Mouse (Mus musculus) granulocyte monocyte progenitor cell, adult 5-6 weeks (primary cell): Measurements from ENCODE around the gene Hdac9. TPM values are rescaled to one million over a fixed set of nuclear protein-coding genes. Genes with fewer than 3 reads are reported as not detected.
A peak's percentile ranks its signal among the peaks of the same experiment; 100 is the strongest.

Source experiments
- ATAC-seq: replicated peaks from 2 replicates; pipeline ENCODE4 v1.8.0; 2016; ENCODE audit warnings: mild to moderate bottlenecking, moderate TSS enrichment, inconsistent platforms; ENCODE audit not compliant: poor library complexity, severe bottlenecking
- total RNA-seq, 2 experiments: library from RNA; stranded (forward) in 1 of 2; stranded (reverse) in 1 of 2; fragments of 200-712, 200-1000 nt in 1 of 2; fragments of >200 nt in 1 of 2; fragmentation: Nextera tagmentation in 1 of 2; gene quantifications; 2 replicates each; pipeline ENCODE4 v1.2.3; 2014 to 2017

Hdac9 gene
- total RNA-seq, 2 experiments from 2014 or later, result 5.7 to 7.2 TPM

DNA sequence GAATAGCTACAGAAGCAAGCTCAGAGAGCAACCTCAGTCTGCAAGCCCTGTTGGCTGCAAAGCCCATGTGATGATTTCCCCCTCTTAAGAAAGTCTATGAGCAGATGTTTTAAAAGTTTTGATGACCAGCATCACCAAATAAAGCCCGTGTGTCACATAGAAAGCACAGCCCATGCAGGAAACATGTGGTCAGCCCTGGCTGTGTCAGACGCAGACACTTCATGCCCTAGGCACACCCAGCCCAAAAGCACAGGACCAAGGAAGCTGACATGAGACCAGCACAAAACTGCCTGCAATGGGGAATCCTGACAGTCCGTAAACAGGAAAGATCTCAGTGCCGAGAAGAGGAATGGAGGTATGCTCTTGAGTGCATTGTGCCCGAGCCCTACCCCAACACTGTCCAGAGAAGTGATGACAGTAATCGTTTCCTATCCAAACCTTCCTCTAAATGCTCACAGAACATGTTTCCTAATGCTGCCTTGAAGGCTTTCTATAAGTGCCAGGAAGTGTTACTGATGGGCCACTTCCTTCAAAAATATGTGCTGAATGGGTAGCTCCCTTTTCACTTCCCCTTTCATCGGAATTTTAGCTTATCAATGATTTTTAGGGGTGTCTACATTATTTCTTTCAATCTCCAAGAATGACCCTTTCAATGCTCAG, 193.9 kb downstream of the Hdac9 start:
- peak; percentile 92 for ATAC-seq

DNA sequence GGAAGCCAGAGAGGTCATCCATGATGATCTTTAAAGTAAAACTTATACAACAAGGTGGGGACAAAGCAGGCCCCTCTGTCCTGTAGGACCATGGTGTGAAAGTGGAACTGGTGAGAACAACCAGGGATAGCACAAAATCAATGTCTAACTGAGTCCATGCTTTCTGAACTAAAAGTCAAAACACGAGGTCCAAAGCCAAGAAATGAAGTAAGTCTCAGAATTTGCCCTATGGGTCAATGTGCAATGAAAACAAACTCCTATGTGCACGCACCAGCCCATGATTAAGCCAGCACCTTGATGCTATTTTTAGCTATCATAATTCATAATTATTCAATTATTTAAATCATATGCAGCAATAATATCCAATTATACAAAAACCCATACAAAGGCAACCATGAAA, 196.0 kb downstream of the Hdac9 start:
- ATAC-seq, result no peak

DNA sequence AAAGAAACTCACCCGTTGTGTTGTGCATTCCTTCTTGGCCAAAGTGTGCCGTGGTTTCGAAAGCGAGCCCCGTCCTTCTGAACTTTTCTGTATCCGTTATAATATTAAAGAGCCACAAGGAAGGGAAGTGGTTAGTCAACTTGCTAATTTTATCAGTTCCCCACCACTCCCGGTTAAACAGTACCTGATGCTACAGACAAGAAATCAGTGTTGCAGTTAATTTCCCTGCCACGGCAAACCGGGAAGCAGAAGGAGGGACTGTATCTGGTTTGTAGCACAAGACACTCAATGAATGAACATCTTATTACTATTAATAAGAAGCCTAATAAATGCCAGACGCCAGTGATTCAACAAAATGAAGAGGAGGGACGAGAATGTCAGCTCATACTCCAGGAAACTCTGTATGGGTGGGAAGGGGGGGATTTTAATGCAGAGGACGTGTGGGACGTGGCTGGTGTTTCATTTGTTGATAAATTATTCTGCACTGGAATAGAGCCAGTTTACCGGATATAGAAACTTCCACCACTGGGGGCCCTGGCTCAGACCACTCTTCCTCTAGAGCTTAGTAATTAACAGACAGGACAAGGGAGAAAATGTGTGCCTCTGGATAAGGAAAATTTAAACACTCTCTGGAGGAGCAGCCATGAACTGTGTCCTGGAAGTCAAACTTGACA, 202.5 kb downstream of the Hdac9 start:
- peak; percentile 87 for ATAC-seq

DNA sequence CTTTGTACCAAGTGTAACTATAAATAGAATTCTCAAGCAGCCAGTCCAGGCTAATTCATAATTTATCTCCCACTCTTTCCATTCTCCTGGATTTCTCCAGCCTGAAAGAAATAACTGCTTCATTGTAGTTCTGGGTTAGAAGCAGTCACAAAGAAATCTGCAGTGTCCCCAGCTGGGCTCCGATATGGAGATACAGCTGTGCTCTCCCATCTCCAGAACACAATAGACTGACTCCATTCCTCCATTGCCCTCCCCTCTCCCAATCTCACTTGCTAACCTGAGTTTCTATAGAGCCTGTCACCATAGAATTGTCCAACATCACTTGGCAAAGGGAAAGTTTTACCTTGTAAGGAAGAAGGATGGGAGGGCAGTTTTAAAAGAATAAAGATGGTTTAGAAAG, 218.9 kb downstream of the Hdac9 start:
- ATAC-seq, result no peak

DNA sequence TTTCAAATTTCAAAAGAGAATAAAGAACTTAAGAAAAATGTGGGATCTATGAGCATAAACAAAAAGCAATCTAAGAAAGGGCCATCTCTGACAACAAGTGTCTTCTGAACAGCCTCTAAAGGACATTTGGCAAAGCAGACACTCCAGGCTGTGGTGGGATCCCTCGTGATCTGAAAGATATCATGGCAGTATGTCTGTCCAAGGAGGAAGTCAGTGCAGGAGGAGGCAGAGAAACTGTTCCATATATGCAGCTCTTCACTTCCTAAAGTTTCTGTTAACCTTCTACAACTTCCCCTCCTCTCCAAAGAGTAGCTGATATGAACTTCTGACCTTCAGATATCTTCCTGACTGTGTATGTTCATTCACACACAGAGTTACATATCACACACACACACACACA, 220.2 kb downstream of the Hdac9 start:
- peak; percentile 88 for ATAC-seq

DNA sequence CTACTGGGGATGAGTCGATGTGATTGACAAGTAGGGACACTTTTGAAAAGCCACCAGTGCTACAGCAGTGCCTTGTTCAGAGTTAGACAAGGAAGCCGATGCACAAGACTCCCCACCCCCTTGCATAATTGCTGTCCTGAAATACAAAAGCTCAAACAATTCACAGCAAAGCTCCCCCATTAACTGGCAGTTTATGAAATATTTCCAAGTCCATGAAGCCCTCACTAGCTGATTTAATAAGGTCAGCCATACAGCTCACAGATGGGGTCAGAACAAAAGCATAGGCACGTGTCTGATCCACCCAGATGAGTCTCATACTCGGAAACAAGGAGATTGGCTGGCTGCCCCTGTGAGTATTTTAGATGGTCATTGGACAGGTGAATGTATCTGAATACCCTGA, 228.0 kb downstream of the Hdac9 start:
- ATAC-seq, result no peak

DNA sequence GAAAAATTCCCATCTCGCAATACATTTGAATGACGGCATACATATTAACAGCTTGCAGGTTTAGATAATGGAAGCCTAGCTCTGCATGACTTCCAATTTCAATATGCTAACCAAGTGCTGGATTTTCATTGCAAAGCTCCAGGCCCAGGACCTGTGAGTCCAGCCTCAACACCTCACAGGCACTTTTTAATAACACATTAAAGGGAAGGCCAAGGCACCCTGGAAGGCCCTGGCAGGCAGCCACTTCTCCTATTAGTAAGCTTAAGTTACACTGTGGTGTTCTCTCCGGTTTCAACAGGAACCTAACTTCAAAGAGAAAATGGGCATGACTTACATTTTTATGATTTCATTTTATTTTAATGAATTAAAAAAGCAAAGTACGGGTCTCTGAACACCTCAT, 233.5 kb downstream of the Hdac9 start:
- ATAC-seq, result peak; percentile 20; the same call in 1 of the 2 replicates

DNA sequence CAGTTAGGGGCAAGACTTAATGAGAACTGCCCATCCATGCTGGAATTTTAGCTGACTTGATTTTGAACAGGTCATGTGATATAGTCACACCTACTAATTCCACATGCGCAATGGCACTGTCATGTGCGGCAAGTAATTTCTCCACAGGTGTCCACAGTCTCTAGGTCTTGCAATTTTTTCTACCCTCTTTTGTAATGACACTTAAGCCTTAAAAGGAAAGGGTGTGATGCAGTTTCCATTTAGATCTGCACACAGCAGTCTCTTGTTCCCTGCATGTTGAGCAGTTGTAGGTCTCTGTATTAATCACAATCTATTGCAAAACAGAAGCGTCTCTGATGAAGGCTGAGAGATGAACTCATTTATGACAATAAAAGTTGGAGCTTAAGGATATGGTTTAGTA, 234.2 kb downstream of the Hdac9 start:
- ATAC-seq, result peak; percentile 50

DNA sequence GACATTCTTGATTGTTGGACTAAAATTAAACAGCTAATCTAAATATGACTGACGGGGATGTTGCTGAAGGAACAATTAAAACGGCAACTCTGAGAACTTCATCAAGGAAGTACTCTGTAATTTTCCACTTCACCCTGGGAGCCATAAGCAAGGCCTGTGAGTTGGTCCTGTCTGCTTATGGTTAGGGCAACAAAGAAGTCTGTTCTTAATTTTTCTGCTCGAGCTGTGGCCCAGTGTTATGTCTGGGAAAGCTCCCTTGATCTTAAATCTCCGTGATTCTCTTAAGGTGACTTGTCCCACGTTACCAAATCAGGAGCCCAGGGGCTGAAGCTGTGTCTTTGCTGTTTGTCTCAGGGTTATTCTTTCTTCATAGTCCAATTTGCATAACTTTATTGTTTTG, 236.3 kb downstream of the Hdac9 start:
- no peak for ATAC-seq

DNA sequence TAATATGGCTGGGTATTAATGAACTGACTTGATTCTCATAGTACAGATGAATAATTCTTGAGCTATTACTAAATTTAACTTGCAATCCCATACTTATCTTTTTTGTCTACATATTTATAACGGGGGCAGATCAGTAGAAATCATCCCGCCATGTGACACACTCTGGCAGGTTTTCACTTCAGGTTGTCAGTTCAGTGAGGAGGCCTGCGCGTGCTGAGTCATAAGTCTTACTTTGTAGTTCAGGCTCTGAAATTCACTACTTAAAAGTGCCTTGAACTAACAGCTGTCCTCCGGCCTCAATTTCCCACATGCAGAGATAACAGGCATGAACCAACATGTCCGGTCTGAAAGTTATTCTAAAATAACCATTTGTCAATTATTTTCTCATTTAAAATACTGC, 239.8 kb downstream of the Hdac9 start:
- no peak for ATAC-seq

DNA sequence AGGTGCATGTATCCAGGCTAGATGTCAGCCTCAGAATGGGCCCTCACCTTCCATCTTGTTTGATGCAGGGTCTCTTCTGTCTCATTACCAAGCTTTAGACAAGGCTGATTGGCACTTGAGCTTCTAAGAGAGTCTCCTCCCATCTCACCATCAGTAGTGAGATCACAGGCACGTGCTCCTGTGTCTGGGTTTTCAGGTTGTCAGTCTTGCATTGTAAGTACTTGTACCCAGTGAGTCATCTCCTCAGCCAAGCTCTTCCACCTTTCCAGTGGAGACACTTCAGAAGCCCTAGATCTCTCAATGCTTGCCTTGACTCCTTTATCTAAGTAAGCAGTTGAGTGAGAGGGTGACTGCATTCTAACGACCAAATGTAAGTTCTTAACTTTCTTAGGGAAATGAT, 242.7 kb downstream of the Hdac9 start:
- ATAC-seq, result no peak

DNA sequence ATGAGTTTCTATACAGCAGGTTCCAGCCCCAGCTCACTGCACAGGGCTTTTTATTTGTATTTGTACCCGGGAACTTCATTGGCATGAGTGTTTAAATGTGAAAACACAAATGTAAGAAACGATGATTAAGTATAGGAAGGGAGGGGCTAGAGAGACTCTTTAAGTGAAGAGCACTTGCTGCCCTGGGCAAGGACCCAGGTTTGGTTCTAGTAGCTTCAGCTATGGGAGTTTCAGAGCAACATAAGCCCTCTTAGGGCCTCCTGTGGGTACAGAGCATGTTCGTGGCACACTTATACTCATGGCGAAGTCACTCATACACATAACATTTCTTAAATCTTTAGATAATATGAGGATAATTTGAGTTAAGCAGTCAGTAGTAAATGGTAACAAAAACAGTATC, 243.4 kb downstream of the Hdac9 start:
- no peak for ATAC-seq

DNA sequence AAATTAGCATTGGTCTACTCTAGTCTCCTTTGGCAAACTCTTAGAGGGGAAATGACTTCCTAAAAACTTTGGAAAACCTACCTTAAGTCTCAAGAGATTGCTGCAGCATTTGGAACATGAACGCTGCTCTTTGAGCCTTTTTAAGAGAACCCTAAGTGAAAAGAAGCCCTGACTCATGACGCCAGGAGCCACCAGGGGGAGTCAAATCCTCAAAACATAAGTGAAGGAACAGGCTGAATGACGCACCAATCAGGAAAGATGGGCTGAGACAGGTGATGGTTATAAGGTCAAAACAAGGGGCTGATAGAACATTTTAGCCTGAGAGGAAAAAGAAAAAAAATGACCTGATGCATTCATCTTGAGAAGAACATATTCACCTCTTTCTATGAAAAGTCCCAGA, 252.1 kb downstream of the Hdac9 start:
- peak; percentile 82 for ATAC-seq

DNA sequence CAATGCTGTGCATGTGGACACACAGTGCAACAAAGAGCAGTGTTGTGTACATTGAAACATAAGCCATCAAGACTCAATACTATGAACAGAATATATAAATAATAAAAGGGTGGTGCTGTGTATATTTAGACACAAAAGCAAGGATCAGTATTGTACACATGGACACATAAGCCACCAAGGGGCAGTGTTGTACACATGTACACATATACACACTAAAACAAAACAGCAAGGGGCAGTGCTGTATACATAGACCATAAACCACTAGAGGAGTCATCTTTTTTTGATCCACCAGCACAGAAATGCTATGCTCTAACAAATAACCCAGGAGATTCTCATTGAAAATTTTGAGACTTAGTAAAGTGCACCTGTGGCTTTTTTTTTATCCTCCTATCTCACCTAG, 255.5 kb downstream of the Hdac9 start:
- ATAC-seq, result 0 out of 2 replicates have a peak, but pooled peaks have one; percentile 56

DNA sequence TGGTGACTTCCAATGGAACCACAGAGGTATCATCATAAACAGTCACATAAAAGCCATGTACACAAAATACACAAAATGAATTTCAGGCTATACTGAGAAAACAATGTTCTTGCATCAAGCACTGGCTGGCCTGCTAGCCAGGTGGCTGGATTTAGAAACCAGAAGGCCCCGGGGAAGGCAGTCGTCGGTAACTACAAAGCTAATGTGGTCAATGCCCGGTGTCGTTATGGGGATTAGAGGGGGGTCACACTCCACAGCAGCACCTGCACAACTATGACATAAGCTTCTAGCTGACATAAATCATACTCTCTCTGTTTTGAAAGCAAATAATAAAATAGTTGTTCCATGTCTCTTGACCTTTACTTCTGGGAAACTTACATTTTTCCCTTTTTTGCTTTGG, 256.9 kb downstream of the Hdac9 start:
- no peak for ATAC-seq

DNA sequence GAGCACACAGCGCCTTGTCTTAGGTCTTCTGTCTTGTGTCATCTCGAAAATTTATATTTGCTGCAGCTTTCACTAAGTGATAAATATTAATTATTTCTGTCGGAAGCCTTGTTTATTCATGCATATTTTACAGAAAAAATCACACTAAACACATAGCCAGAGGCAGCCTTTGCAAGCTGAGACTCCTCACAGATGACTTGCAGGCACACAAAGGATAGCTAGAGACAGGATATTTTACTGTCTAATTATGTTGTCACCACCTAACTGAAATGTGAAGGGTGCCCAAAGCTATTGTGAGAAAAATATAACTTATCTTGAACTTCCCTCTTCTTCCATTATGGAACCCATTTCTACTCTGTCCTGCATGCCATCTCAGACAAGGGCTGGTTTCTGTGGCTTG, 258.3 kb downstream of the Hdac9 start:
- no peak for ATAC-seq

DNA sequence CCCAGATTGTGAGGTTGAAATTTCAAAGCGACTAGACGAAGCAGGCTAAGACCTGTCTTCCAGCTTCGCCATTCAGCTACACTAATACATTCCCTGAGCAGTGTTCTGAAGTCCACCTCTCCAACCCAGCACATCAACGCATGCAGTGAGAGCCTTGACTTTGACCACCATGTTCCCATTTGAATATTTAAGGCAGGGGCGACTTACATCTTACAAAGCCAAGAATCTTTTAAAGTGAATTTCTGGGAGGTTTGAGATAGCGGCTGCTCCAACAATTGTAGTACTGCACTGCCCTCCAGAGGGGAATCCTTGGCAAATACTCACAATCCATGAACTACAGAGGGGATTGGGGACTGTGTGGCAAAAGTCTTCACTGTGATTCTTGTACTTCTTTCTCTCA, 258.8 kb downstream of the Hdac9 start:
- no peak for ATAC-seq

DNA sequence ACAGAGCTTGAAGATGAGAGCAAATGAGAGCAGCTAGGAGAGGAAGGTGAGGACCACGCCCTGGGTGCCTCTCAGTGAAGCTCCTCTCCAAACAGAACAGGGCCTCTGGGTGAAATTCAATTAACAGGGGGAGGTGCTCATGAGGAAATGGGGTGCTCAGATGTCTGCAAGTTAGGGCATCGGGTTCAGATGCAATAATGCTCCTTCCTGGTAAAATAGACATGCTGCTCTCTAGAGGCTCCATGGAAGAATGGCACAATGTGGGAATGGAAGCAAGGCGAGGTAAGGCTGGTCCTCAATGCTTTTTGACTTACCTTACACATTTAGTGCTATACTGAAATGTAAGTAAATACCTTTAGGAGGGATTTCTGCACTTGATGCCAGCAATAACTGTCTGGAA, 263.3 kb downstream of the Hdac9 start:
- no peak for ATAC-seq

DNA sequence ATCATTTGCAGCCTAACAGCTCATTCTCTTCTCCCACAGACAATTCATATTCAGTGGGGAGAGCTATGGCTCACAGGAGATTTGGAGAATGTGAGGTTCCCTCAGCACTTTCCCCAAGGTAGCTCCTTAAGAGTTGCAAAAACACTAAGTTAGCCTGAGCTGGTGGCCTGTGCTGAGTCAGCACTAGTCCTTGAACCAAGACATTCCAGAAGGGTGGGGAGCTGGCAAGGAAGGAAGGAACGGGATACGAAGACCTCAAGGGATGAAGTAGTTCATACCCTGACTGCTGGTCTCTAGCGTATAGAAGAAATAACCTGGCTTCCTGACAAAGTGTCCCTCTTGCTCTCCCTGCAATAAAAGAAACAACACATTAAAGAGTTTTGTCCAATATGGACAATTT, 268.1 kb downstream of the Hdac9 start:
- no peak for ATAC-seq

DNA sequence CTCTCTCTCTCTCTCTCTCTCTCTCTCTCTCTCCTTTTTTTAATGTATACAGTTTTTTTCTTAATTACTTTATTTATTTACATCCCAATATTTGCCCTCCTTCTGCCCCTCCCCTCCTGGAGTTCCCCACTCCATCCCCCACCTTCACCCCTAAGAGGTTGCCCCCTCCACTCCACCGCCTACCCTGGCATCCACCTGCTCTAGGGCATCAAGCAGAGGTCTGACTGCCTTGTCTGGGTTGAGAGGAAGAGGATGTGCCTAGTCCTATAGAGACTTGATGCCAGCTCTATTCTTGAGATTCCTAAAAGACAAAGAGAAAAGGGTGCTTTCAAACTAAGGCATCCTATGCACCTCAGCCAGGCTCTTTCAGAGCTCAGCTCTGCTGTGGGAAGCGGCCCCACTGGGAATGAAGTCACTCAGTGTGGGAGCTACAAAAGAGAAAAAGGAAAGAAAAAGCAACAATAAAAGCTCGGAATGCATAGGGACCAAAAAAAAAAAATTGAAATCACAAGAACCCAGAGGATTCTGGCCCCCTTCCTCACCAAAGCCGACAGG, 275.1 kb downstream of the Hdac9 start:
- no peak for ATAC-seq

DNA sequence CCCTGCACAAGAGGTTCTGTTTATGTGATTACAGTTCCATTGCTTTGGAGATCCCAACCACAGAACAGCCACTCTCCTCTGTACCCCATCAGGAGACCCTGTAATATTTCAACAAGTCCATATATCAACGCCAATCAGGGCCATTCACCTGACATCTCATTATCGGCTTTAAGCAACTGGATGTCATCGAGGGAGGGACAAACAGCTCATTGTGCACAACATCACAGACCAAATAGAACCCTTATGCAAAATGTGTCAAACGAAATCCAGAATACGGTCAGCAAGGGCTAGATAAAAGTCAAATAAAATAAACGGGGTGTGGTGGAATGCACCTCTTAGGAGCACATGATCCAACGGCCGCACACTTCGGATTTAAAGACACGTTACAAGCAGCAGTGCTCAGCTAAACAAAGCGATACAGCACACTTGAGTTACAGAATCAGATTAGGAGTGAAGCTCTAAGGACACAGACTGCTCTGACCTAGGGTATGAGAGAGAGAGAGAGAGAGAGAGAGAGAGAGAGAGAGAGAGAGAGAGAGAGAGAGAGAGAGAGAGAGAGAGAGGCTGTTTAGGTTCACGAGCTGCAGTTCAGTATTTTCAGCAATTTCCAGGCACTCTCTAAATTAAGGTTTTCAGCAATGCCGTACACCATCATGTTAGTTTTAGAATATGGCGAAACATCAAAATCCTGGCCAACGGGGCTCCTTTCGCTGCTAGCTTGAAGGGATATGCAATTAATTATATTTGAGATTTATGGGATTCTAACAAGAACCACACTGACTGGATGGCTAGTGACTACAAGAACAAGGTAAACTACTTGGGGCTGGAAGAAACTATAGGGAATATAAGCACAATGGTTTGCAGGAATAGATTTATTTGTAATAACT, 279.4 kb downstream of the Hdac9 start:
- no peak for ATAC-seq
